Mouse (Mus musculus) E14TG2a.4 (cell line): ENCODE results near the gene Mthfsd.
A peak's percentile ranks its signal among the peaks of the same experiment; 100 is the strongest.

Experiments
- H3K27me3 ChIP-seq: 2 replicates; pipeline ENCODE4 v1.6.1; 2014; ENCODE audit warnings: low read length, control low read depth; ENCODE audit not compliant: insufficient read depth
- H3K36me3 ChIP-seq: 2 replicates; pipeline ENCODE4 v1.6.1; 2014; ENCODE audit warnings: low read length, control low read depth; ENCODE audit not compliant: insufficient read depth
- H3K4me1 ChIP-seq: replicated peaks from 2 replicates; pipeline ENCODE4 v1.6.1; 2014; ENCODE audit warnings: low read depth, low read length, control low read depth
- H3K4me3 ChIP-seq: replicated peaks from 2 replicates; pipeline ENCODE4 v1.5.1; 2014; ENCODE audit warnings: mild to moderate bottlenecking, low read length
- H3K9me3 ChIP-seq: 2 replicates; pipeline ENCODE4 v1.6.1; 2014; ENCODE audit warnings: low read length, control low read depth
- CTCF ChIP-seq: conservative IDR thresholded peaks from 2 replicates; pipeline ENCODE4 v1.5.1; 2014; ENCODE audit warnings: low read length
- NANOG ChIP-seq: IDR thresholded peaks from 2 replicates; pipeline ENCODE4 v1.6.1; 2014; ENCODE audit warnings: borderline replicate concordance, low read length, mixed read lengths
- POU5F1 ChIP-seq: IDR thresholded peaks from 2 replicates; pipeline ENCODE4 v1.6.1; 2014; ENCODE audit warnings: low read length, borderline replicate concordance

The Mthfsd gene

DNA sequence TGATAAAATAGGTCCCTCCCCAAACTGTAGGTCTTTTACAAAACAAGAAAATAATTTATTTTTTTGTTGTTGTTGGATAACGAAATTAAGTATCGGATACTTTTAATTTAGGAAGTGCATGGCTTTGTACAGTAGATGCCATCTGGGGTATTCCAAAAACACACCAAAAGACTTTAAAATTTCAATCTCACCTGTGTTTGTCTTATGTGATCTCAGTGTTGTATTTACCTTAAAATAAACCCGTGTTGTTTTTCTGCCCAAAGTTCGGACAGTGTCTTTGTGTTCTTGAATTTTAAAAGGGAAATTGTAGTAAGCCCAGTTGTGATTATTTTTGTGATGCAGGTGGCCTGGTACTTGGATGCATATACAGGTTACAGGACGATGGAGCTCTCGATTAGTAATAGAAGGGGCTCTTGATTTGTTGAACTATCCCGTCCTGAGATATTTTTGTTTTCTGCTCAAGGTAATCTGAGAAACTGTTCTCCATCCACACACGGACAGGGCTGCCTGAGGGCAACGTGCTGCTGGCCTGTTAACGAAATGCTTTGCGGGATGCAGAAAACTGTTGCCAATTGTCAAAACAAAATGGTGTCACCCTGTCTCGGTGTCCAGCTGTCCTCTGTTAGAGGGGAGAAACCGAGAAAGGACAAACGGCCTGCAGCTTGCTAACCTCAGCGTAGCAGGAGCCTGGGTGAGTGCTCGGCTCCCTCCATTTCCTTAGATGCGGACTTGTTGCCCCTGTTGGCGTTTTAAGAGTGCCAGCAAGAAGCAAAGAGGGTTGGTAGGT, 10.6 kb upstream of the Mthfsd start:
- Histone ChIP-seq H3K4me1 (peaks cover 27% of the 10 kb centered on the region), H3K27me3 (peaks cover 97% of the 10 kb centered on the region), H3K9me3 (peaks cover 9% of the 10 kb centered on the region), H3K36me3 (no peaks in the 10 kb centered on the region), H3K4me3 (no peak overlapping the region)
- no peak for TF ChIP-seq POU5F1
- TF ChIP-seq NANOG, result no peak
- TF ChIP-seq CTCF, result no peak

DNA sequence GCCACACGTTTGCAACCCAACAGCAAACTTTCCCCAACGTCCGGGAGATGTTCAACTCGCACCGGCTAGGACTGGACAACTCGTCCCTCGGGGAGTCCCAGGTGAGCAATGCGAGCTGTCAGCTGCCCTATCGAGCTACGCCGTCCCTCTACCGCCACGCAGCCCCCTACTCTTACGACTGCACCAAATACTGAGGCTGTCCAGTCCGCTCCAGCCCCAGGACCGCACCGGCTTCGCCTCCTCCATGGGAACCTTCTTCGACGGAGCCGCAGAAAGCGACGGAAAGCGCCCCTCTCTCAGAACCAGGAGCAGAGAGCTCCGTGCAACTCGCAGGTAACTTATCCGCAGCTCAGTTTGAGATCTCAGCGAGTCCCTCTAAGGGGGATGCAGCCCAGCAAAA, 9.7 kb upstream of the Mthfsd start:
- Histone ChIP-seq H3K36me3 (no peaks in the 10 kb centered on the region), H3K4me1 (peaks cover 30% of the 10 kb centered on the region), H3K4me3 (peak overlapping the region; percentile 82; the same call in 1 of the 2 replicates), H3K27me3 (peaks cover 95% of the 10 kb centered on the region), H3K9me3 (peaks cover 3% of the 10 kb centered on the region)
- no peak for TF ChIP-seq NANOG
- no peak for TF ChIP-seq POU5F1
- no peak for TF ChIP-seq CTCF

DNA sequence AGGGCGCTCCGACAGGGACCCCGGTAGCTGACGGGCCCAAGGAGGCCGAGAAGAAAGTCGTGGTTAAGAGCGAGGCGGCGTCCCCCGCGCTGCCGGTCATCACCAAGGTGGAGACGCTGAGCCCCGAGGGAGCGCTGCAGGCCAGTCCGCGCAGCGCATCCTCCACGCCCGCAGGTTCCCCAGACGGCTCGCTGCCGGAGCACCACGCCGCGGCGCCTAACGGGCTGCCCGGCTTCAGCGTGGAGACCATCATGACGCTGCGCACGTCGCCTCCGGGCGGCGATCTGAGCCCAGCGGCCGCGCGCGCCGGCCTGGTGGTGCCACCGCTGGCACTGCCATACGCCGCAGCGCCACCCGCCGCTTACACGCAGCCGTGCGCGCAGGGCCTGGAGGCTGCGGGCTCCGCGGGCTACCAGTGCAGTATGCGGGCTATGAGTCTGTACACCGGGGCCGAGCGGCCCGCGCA, 9.0 kb upstream of the Mthfsd start:
- TF ChIP-seq NANOG (no peak), CTCF (no peak), POU5F1 (no peak)
- H3K9me3 ChIP-seq, result no peaks in the 10 kb centered on the region
- H3K4me1 ChIP-seq, result peaks cover 25% of the 10 kb centered on the region
- peak overlapping the region; percentile 82 for H3K4me3 ChIP-seq
- H3K36me3 ChIP-seq, result no peaks in the 10 kb centered on the region
- H3K27me3 ChIP-seq, result peaks cover 95% of the 10 kb centered on the region

DNA sequence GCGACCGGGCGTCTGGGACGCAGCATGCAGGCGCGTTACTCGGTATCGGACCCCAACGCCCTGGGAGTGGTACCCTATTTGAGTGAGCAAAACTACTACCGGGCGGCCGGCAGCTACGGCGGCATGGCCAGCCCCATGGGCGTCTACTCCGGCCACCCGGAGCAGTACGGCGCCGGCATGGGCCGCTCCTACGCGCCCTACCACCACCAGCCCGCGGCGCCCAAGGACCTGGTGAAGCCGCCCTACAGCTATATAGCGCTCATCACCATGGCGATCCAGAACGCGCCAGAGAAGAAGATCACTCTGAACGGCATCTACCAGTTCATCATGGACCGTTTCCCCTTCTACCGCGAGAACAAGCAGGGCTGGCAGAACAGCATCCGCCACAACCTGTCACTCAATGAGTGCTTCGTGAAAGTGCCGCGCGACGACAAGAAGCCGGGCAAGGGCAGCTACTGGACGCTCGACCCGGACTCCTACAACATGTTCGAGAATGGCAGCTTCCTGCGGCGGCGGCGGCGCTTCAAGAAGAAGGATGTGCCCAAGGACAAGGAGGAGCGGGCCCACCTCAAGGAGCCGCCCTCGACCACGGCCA, 8.5 kb upstream of the Mthfsd start:
- Histone ChIP-seq H3K9me3 (no peaks in the 10 kb centered on the region), H3K4me1 (peaks cover 25% of the 10 kb centered on the region), H3K36me3 (no peaks in the 10 kb centered on the region), H3K4me3 (peak overlapping the region; percentile 82), H3K27me3 (peaks cover 95% of the 10 kb centered on the region)
- TF ChIP-seq NANOG (no peak), CTCF (no peak), POU5F1 (no peak)

DNA sequence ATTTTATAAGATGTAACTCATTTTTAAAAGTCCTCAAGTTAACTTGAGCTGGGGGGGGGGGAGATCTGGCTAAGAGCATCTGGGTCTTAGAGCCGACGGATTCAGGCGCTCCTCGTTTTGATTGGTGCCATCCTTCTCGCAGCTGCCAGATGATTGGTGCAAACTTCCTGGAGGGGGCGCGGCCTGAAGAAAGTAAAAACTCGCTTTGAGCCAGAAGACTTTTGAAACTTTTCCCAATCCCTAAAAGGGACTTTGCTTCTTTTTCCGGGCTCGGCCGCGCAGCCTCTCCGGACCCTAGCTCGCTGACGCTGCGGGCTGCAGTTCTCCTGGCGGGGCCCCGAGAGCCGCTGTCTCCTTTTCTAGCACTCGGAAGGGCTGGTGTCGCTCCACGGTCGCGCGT, 7.8 kb upstream of the Mthfsd start, which contains the start of gene Foxc2:
Gene Foxc2 (plus strand): TSS at position 224 of the 400 bp plus-strand sequence.
- peaks cover 25% of the 10 kb centered on the region for H3K4me1 ChIP-seq
- H3K27me3 ChIP-seq, result peaks cover 94% of the 10 kb centered on the region
- no peaks in the 10 kb centered on the region for H3K36me3 ChIP-seq
- H3K9me3 ChIP-seq, result no peaks in the 10 kb centered on the region
- H3K4me3 ChIP-seq, result peak within 1 kb of the TSS; percentile 82
- TF ChIP-seq POU5F1 (no peak), CTCF (no peak), NANOG (no peak)

DNA sequence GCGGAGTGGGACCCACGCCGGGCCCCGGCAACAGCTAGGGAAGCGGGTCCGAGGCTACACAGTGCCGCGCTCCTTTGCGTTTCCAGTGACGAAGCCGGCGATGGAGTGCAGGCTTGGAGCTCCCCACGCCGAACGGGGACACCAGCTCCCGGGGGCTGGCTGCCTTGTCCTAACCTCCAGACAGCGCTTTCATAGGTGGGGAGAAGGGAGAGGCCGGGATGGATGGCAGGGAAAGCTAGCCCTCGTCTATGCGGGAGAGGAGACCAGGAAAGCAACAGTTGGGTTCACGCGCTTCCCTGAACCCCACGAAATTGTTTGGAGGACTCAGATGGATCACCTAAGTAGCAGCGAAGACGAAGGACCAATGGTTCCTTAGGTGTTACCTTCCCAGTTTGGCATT, 6.9 kb upstream of the Mthfsd start:
- Histone ChIP-seq H3K9me3 (no peaks in the 10 kb centered on the region), H3K4me3 (no peak overlapping the region)
- TF ChIP-seq NANOG (no peak), POU5F1 (no peak), CTCF (no peak)

DNA sequence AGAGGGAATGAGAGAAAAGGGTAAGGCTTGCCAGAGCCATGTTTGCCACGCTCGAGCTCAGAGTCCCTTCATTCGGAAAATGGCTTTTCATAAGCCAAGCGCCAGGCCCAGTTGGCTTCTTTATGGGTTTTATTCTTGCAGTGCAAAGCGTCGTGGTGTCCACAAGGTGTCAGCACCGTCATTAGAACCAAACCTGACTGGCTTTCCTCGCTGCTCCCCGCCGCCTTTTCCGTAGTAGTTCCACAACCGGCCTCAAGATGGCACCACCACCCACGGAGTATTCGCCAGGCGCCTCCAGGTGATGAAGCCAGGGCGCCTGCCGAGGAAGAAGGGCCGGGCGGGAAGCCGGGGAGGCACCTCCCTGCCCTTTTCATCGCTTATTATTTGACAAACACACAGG, 5.1 kb upstream of the Mthfsd start:
- Histone ChIP-seq H3K4me3 (no peak overlapping the region; the same call in 1 of the 2 replicates), H3K36me3 (no peaks in the 10 kb centered on the region), H3K4me1 (peaks cover 24% of the 10 kb centered on the region), H3K27me3 (peaks cover 75% of the 10 kb centered on the region), H3K9me3 (no peaks in the 10 kb centered on the region)
- TF ChIP-seq POU5F1 (no peak), CTCF (peak; percentile 91)

More for the DNA sequence above, 6.9 kb upstream of the Mthfsd start:
- Histone ChIP-seq H3K4me1 (peaks cover 25% of the 10 kb centered on the region), H3K27me3 (peaks cover 90% of the 10 kb centered on the region), H3K36me3 (no peaks in the 10 kb centered on the region)

DNA sequence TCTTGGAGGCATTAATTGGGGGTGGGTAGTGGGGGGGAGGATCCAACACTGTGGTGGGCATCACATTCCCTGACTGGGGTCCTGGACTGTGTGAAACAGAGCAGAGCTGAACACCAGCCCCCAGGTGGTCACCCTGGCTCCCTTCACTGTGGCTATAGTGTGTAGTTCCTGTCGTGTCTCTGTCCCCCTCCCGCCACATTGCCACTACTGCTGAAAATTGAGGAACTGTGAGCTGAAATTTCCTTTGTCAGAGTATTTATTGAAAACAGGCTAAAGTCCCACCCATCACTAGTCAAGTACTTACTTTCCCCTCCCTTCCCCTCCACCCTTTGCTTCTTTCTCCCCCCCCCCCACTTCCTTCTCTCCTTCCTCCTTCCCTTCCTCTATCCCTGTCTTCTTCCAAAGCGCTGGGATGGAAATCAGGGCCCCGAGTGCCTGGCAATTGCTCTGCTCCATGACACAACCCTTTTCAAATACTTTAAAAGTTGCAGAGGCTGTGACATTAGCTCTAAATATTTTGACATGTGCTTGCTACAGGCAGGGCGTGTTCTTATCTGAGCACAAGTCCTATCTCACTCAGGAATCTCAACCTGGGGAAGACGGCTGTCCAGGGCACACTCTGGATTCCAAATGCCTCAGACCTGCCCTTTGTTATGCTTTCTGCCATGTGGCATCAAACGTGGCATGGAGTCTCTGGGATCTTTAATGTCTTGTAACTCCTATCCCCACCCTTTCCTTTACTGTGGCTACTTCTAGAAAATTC, 3.1 kb upstream of the Mthfsd start:
- peaks cover 55% of the 10 kb centered on the region for H3K27me3 ChIP-seq
- no peak overlapping the region for H3K4me3 ChIP-seq
- no peaks in the 10 kb centered on the region for H3K9me3 ChIP-seq
- H3K36me3 ChIP-seq, result peaks cover 9% of the 10 kb centered on the region
- TF ChIP-seq POU5F1 (no peak), CTCF (no peak), NANOG (no peak)
- peaks cover 27% of the 10 kb centered on the region for H3K4me1 ChIP-seq
